Mouse (Mus musculus) midbrain, postnatal 0 days (tissue): Measurements from ENCODE around the gene Hrh3. TPM values are rescaled to one million over a fixed set of nuclear protein-coding genes. Genes with fewer than 3 reads are reported as not detected.

Experiments
- ATAC-seq: fragments of 200-750 bp; cut with Nextera tagmentation; 2 replicates; pipeline ENCODE4 v1.8.0; 2017; ENCODE audit warnings: moderate number of reproducible peaks, mild to moderate bottlenecking, moderate TSS enrichment, moderate library complexity; ENCODE audit not compliant: low FRiP score
- DNase-seq: peaks from one replicate; pipeline ENCODE4 v3.0.0-alpha.2; 2015; ENCODE audit warnings: low spot score
- H3K27ac ChIP-seq: fragments of 300-500 bp; sonication (generic); 2 replicates; pipeline ENCODE4 v1.5.1; 2014; ENCODE audit warnings: low read depth, mild to moderate bottlenecking, low read length, mixed read lengths
- H3K27me3 ChIP-seq: fragments of 300-500 bp; sonication (generic); 2 replicates; pipeline ENCODE4 v1.6.1; 2014; ENCODE audit warnings: low read length, control low read depth, mixed read lengths; ENCODE audit not compliant: insufficient read depth
- H3K36me3 ChIP-seq: fragments of 300-500 bp; sonication (generic); 2 replicates; pipeline ENCODE4 v1.6.1; 2014; ENCODE audit warnings: low read length, control low read depth, mixed read lengths; ENCODE audit not compliant: insufficient read depth
- H3K4me1 ChIP-seq: fragments of 300-500 bp; sonication (generic); 2 replicates; pipeline ENCODE4 v1.6.1; 2014; ENCODE audit warnings: mild to moderate bottlenecking, control low read depth, antibody characterized with exemption, low read length, mixed read lengths; ENCODE audit not compliant: insufficient read depth
- H3K4me2 ChIP-seq: fragments of 300-500 bp; sonication (generic); 2 replicates; pipeline ENCODE4 v1.6.1; 2014; ENCODE audit warnings: low read depth, mild to moderate bottlenecking, low read length, mixed read lengths; ENCODE audit not compliant: poor library complexity, severe bottlenecking
- H3K4me3 ChIP-seq: fragments of 300-500 bp; sonication (generic); 2 replicates; pipeline ENCODE4 v1.5.1; 2014; ENCODE audit warnings: low read depth, mild to moderate bottlenecking, low read length, moderate library complexity
- H3K9ac ChIP-seq: fragments of 300-500 bp; sonication (generic); replicated peaks from 2 replicates; pipeline ENCODE4 v1.6.1; 2014; ENCODE audit warnings: mild to moderate bottlenecking, low read length, moderate library complexity, mixed read lengths; ENCODE audit not compliant: poor library complexity, severe bottlenecking
- H3K9me3 ChIP-seq: fragments of 300-500 bp; sonication (generic); 2 replicates; pipeline ENCODE4 v1.6.1; 2016; ENCODE audit warnings: low read length, control low read depth
- CTCF ChIP-seq: IDR thresholded peaks from 2 replicates; pipeline ENCODE4 v1.5.1; 2016; ENCODE audit warnings: antibody characterized with exemption, mild to moderate bottlenecking
- WGBS: fragments of 180-500 bp; shearing (Covaris S2); extraction: QIAGEN DNeasy Blood & Tissue Kit; methylation state at CpG from one replicate; pipeline ENCODE4 v1.1.7; 2014; 5-methylcytosine and 5-hydroxymethylcytosine counted together
- polyA plus RNA-seq: library from polyadenylated mRNA; unstranded; fragments of >200 nt; fragmentation: Nextera tagmentation; extraction: Ambion mirVana; gene quantifications from 2 replicates; pipeline ENCODE4 v1.2.1, GENCODE M21; 2015
- total RNA-seq: library from RNA; depleted of rRNA; stranded (reverse); fragments of >200 nt; gene quantifications from 2 replicates; pipeline ENCODE4 v1.2.3, GENCODE M21; 2014

The Hrh3 gene
- total and polyA plus RNA-seq, 2 experiments from 2014 or later, result 6.2 to 9.3 TPM

GRCm38 (mm10) chr2:180133231-180133630 is 28.9 kb upstream of the Hrh3 start:
- H3K9ac ChIP-seq, result no peak overlapping the region
- DNase-seq (no peak), ATAC-seq (no peak)
- no peaks in the 10 kb centered on the region for H3K27me3 ChIP-seq
- TF ChIP-seq CTCF, result no peak
- no peaks in the 10 kb centered on the region for H3K9me3 ChIP-seq
- no peaks in the 10 kb centered on the region for H3K4me1 ChIP-seq
- 95% methylated on average over 4 of the region's 4 CpGs for WGBS
- H3K4me2 ChIP-seq, result no peak overlapping the region
- H3K4me3 ChIP-seq, result no peak overlapping the region
- no peak overlapping the region for H3K27ac ChIP-seq
- no peaks in the 10 kb centered on the region for H3K36me3 ChIP-seq

- 73% methylated on average over 1 of the region's 1 CpGs for WGBS
- Histone ChIP-seq H3K9me3 (no peaks in the 10 kb centered on the region), H3K4me3 (no peak overlapping the region), H3K36me3 (no peaks in the 10 kb centered on the region), H3K4me2 (no peak overlapping the region), H3K9ac (no peak overlapping the region), H3K4me1 (no peaks in the 10 kb centered on the region), H3K27ac (no peak overlapping the region), H3K27me3 (no peaks in the 10 kb centered on the region)
- TF ChIP-seq CTCF, result no peak
- ATAC-seq, result no peak
- no peak for DNase-seq
Observed at GRCm38 (mm10) chr2:180127675-180128074, 23.4 kb upstream of the Hrh3 start.

GRCm38 (mm10) chr2:180126195-180126594 is 21.9 kb upstream of the Hrh3 start:
- Histone ChIP-seq H3K36me3 (no peaks in the 10 kb centered on the region), H3K27ac (no peak overlapping the region)
- ATAC-seq, result no peak

GRCm38 (mm10) chr2:180124192-180124591 is 19.9 kb upstream of the Hrh3 start:
- Histone ChIP-seq H3K9ac (no peak overlapping the region), H3K4me2 (no peak overlapping the region), H3K27me3 (no peaks in the 10 kb centered on the region), H3K4me1 (peaks cover 3% of the 10 kb centered on the region; the same call in 1 of the 2 replicates), H3K36me3 (no peaks in the 10 kb centered on the region), H3K9me3 (no peaks in the 10 kb centered on the region), H3K27ac (no peak overlapping the region), H3K4me3 (no peak overlapping the region)
- peak; percentile 41 for TF ChIP-seq CTCF
- DNase-seq (no peak), ATAC-seq (no peak)
- WGBS, result 87% methylated on average over 2 of the region's 2 CpGs

More at GRCm38 (mm10) chr2:180126195-180126594, 21.9 kb upstream of the Hrh3 start:
- Histone ChIP-seq H3K27me3 (no peaks in the 10 kb centered on the region), H3K4me3 (no peak overlapping the region), H3K4me1 (no peaks in the 10 kb centered on the region), H3K9me3 (no peaks in the 10 kb centered on the region), H3K4me2 (no peak overlapping the region), H3K9ac (peak overlapping the region; percentile 6; the same call in 1 of the 2 replicates)
- TF ChIP-seq CTCF, result no peak
- 8% methylated on average over 4 of the region's 4 CpGs for WGBS
- peak; percentile 60 for DNase-seq

- WGBS, result 66% methylated on average over 5 of the region's 5 CpGs
- H3K9me3 ChIP-seq, result no peaks in the 10 kb centered on the region
Observed at GRCm38 (mm10) chr2:180120292-180120761, 16.0 kb upstream of the Hrh3 start.

GRCm38 (mm10) chr2:180119439-180120291 is 15.4 kb upstream of the Hrh3 start:
- peak; percentile 36 for ATAC-seq
- no peaks in the 10 kb centered on the region for H3K27me3 ChIP-seq
- peak overlapping the region; percentile 74 for H3K27ac ChIP-seq
- peak overlapping the region; percentile 95 for H3K4me2 ChIP-seq
- H3K9ac ChIP-seq, result peak overlapping the region; percentile 90
- H3K9me3 ChIP-seq, result no peaks in the 10 kb centered on the region
- H3K4me1 ChIP-seq, result peaks cover 18% of the 10 kb centered on the region
- no peak for DNase-seq
- TF ChIP-seq CTCF, result no peak
- no peaks in the 10 kb centered on the region for H3K36me3 ChIP-seq
- H3K4me3 ChIP-seq, result peak overlapping the region; percentile 91
- WGBS, result under 1% methylated on average over 54 of the region's 68 CpGs

More at GRCm38 (mm10) chr2:180120292-180120761, 16.0 kb upstream of the Hrh3 start:
- no peak for TF ChIP-seq CTCF
- peak overlapping the region; percentile 90; the same call in 1 of the 2 replicates for H3K9ac ChIP-seq
- DNase-seq, result no peak
- H3K4me2 ChIP-seq, result peak overlapping the region; percentile 95
- peak overlapping the region; percentile 91 for H3K4me3 ChIP-seq
- peaks cover 18% of the 10 kb centered on the region for H3K4me1 ChIP-seq
- ATAC-seq, result no peak
- H3K27ac ChIP-seq, result no peak overlapping the region
- no peaks in the 10 kb centered on the region for H3K36me3 ChIP-seq
- no peaks in the 10 kb centered on the region for H3K27me3 ChIP-seq
